Mouse (Mus musculus) cortical plate, adult 2 months (tissue): ENCODE data around the gene Gch1.

ENCODE experiments used
- CTCF ChIP-seq: fragments of 200-500 bp; IDR thresholded peaks from 2 replicates; pipeline ENCODE4 v1.5.1; 2011; ENCODE audit warnings: mild to moderate bottlenecking, control low read depth, low read length; ENCODE audit not compliant: insufficient read depth; ENCODE audit errors: extremely low read depth
- POLR2A ChIP-seq: fragments of 200-500 bp; IDR thresholded peaks from 2 replicates; pipeline ENCODE4 v1.6.1; 2011; ENCODE audit warnings: mild to moderate bottlenecking, low read length, control low read depth; ENCODE audit not compliant: insufficient read depth; ENCODE audit errors: extremely low read depth

DNA sequence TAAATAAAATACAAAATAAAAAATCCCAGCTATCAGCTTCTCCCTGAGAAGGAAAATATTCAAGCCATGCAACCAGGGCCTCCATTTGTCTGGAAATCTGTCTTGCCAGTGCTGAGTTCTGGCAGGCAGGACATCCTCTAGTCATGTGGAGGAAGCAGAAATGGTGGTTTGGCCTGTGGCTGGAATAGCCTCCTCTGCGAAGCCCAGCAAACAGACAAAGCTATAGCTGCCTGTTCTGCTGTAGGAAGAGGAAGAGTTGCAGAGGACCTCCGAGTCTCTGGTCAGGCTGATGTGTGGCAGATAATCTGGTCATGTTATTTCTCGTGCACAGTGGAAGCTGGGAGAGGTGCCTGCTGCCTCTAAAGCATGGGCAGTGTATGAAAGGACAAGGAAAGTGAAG, 50.4 kb downstream of the Gch1 start:
- TF ChIP-seq CTCF (no peak), POLR2A (no peak)
